Mouse (Mus musculus) heart, postnatal 0 days (tissue): ENCODE measurements around the gene Mrpl38.

Experiments
- CTCF ChIP-seq: IDR thresholded peaks from 2 replicates; pipeline ENCODE4 v1.5.1; 2016; ENCODE audit warnings: antibody characterized with exemption, control low read depth, low read depth
- EP300 ChIP-seq: IDR thresholded peaks from 2 replicates; pipeline ENCODE4 v1.6.1; 2016; ENCODE audit warnings: antibody characterized with exemption, low read depth

GRCm38 (mm10) chr11:116169214-116169613, 30.5 kb upstream of the Mrpl38 start:
- TF ChIP-seq CTCF (no peak), EP300 (no peak)
